Mouse (Mus musculus): Measurements from ENCODE around the gene Gm8082.
"Not testable (repeated sequence)": the region's sequence is repeated elsewhere in the genome, so short reads cannot be mapped to it uniquely, and the experiment has no call there.

Gm8082 gene

GRCm38 (mm10) chr14:42993524-42993923 lies at the start of gene Gm8082:
Gm8082 (minus strand) TSS chr14:42993624.
- not testable (repeated sequence) for DNase-seq (ENCODE audit: inconsistent ontology term)

GRCm38 (mm10) chr14:43015528-43015927 lies 22.1 kb upstream of the Gm8082 start, which contains the start of gene Gm10376:
Gm10376 (minus strand) TSS chr14:43015628.
- DNase-seq (ENCODE audit: inconsistent ontology term) = not testable (repeated sequence)
